Mouse (Mus musculus) megakaryocyte, embryonic 14.5 days (primary cell): ENCODE data around the gene Robo4. TPM values are rescaled to one million over a fixed set of nuclear protein-coding genes. Genes with fewer than 3 reads are reported as not detected.
A peak's percentile ranks its signal among the peaks of the same experiment; 100 is the strongest.

Experiments used
- H3K27me3 ChIP-seq: replicated peaks from 2 replicates; pipeline ENCODE3; 2012; ENCODE audit warnings: inconsistent platforms
- H3K36me3 ChIP-seq: replicated peaks from 2 replicates; pipeline ENCODE3; 2012; ENCODE audit warnings: low read length, inconsistent platforms, mixed read lengths
- H3K4me1 ChIP-seq: 2 replicates; pipeline ENCODE4 v1.6.1; 2012; ENCODE audit warnings: inconsistent platforms
- H3K4me3 ChIP-seq: replicated peaks from 2 replicates; pipeline ENCODE3; 2012; ENCODE audit warnings: moderate library complexity, mild to moderate bottlenecking, inconsistent platforms
- H3K9me3 ChIP-seq: 2 replicates; pipeline ENCODE4 v1.6.1; 2012; ENCODE audit warnings: inconsistent platforms
- FLI1 ChIP-seq: IDR thresholded peaks from 2 replicates; pipeline ENCODE4 v1.6.1; 2012; ENCODE audit warnings: low read length, inconsistent platforms, mixed read lengths
- GATA1 ChIP-seq: IDR thresholded peaks from 3 replicates; pipeline ENCODE4 v1.6.1; 2012; ENCODE audit warnings: mixed read lengths, low read length, inconsistent platforms, borderline replicate concordance
- polyA plus RNA-seq: library from polyadenylated mRNA; stranded (reverse); fragments of >175 nt; gene quantifications from 2 replicates; pipeline ENCODE4 v1.2.3, GENCODE M21; 2012; ENCODE audit warnings: low replicate concordance; ENCODE audit not compliant: insufficient read depth

Robo4 gene
- polyA plus RNA-seq, 1 experiment, result not detected

DNA sequence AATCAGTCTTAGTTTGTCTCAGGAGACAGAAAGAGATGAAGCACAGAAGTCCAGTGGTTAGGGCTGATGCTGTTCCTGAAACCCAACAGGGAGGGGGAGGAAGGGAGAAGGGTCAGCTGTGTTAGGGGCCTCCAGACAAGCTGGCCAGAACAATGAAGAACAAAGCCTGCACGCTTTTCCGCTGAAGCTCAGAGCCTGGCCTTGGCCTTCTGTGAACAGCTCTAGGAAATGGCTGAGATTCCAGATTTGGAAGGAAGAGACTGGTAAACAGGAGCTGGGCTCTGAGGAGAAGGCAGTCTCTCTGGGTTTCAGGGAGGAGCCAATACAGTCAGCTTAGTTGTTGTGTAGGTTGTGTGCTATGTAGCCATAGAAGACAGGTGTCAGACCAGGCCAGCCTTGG lies 1.1 kb upstream of the Robo4 start:
- TF ChIP-seq FLI1 (no peak), GATA1 (no peak)
- Histone ChIP-seq H3K36me3 (no peaks in the 10 kb centered on the region), H3K27me3 (peaks cover 62% of the 10 kb centered on the region), H3K4me3 (no peak overlapping the region), H3K4me1 (peaks cover 21% of the 10 kb centered on the region), H3K9me3 (no peaks in the 10 kb centered on the region)

DNA sequence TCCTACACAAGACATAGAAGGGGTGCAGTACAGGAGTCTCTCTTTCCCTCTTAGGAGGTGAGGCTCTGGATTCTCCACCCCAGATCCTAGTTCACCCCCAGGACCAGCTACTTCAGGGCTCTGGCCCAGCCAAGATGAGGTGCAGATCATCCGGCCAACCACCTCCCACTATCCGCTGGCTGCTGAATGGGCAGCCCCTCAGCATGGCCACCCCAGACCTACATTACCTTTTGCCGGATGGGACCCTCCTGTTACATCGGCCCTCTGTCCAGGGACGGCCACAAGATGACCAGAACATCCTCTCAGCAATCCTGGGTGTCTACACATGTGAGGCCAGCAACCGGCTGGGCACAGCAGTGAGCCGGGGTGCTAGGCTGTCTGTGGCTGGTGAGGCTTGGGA lies 804 bp downstream of the Robo4 start:
- H3K36me3 ChIP-seq, result no peaks in the 10 kb centered on the region
- H3K27me3 ChIP-seq, result peaks cover 60% of the 10 kb centered on the region
- TF ChIP-seq GATA1 (no peak), FLI1 (no peak)
- H3K4me3 ChIP-seq, result no peak overlapping the region
- peaks cover 21% of the 10 kb centered on the region for H3K4me1 ChIP-seq
- no peaks in the 10 kb centered on the region for H3K9me3 ChIP-seq

DNA sequence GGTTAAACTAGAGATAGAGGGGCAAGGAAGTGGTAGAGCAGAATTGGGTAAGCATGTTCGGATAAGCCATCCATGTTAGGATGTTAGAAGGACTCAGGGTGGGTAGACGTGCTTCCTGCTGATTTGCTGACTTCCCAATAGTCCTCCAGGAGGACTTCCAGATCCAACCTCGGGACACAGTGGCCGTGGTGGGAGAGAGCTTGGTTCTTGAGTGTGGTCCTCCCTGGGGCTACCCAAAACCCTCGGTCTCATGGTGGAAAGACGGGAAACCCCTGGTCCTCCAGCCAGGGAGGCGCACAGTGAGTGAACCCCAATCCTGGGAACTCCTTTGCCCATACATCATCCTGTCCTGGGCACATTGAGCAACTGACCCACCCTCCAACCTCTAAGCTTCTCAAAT lies 1.3 kb downstream of the Robo4 start:
- no peak overlapping the region for H3K4me3 ChIP-seq
- TF ChIP-seq GATA1 (no peak), FLI1 (no peak)
- no peaks in the 10 kb centered on the region for H3K36me3 ChIP-seq
- H3K4me1 ChIP-seq, result peaks cover 21% of the 10 kb centered on the region
- peaks cover 61% of the 10 kb centered on the region for H3K27me3 ChIP-seq
- no peaks in the 10 kb centered on the region for H3K9me3 ChIP-seq

DNA sequence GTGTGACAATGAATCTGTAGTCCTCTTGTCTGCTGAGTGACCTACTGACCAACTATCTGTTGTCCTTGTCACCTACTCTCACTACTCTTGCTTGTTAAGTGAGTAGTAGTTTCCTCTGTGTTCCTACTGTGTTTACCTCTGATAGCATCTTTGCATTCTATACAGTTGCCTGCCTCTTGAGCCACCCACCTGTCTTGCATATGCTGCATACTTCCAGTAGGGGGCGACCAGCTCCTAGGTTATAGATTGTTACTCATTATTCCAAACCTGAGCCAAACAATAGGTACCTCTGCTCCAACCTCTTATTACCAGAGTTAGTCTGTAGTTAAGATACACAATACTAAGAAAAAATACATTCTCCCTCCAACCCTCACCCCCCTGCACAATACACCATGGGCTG lies 4.7 kb downstream of the Robo4 start:
- H3K9me3 ChIP-seq, result no peaks in the 10 kb centered on the region
- H3K27me3 ChIP-seq, result peaks cover 74% of the 10 kb centered on the region
- H3K4me3 ChIP-seq, result no peak overlapping the region
- H3K36me3 ChIP-seq, result no peaks in the 10 kb centered on the region
- TF ChIP-seq GATA1 (no peak), FLI1 (no peak)
- peaks cover 24% of the 10 kb centered on the region for H3K4me1 ChIP-seq

DNA sequence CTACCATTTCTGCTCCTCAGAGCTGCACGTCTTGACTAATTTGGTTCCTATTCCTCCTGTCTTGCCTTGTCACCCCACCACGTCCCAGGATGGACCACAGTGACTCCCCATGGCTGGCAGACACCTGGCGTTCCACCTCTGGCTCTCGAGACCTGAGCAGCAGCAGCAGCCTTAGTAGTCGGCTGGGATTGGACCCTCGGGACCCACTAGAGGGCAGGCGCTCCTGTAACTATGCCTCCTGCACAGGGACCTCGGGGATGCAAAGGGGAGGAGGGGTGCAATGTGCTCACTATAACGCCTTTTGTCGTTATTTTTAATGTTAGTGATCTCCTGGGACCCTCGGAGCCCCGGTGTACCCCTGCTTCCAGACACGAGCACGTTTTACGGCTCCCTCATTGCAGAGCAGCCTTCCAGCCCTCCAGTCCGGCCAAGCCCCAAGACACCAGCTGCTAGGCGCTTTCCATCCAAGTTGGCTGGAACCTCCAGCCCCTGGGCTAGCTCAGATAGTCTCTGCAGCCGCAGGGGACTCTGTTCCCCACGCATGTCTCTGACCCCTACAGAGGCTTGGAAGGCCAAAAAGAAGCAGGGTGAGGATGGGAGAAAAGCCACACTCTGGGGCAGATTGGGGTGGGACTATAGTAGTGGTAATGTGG lies 6.3 kb downstream of the Robo4 start:
- H3K27me3 ChIP-seq, result peaks cover 62% of the 10 kb centered on the region
- no peaks in the 10 kb centered on the region for H3K36me3 ChIP-seq
- peaks cover 10% of the 10 kb centered on the region for H3K4me1 ChIP-seq
- no peak for TF ChIP-seq GATA1
- no peak for TF ChIP-seq FLI1
- H3K9me3 ChIP-seq, result no peaks in the 10 kb centered on the region
- H3K4me3 ChIP-seq, result no peak overlapping the region

DNA sequence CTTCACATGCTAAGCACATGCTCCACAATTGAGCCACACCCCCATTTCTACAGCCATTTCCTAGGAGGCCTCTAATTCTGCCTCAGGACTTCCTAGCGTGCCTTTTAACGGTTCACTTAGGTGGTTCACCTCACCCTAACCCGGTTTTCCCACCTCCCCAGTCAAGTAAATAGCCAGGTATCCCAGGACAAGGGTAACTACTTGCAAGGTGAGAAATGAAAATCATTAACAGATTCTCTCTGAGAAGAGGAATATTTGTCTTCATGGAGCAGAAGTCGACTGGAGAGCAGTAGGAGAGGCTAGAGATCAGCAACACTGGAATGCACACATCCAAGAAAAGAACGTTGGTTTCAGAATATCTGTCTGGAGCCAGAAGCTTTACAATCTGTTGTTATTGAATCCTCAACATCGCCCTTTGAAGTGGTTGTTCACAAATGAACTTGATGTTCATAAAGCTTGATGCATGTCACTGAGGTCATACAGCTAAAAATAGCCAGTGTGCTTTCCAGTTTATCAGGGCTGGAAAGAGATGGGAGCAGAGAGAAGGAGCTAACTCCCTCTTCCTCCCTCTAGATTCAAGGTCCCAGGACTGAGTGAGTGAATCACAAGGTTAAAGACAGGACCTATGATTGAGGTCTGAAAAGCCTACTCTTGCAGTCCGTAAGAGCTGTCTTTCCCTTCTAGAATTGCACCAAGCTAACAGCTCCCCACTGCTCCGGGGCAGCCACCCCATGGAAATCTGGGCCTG lies 8.2 kb downstream of the Robo4 start:
- no peak overlapping the region for H3K4me3 ChIP-seq
- peaks cover 12% of the 10 kb centered on the region for H3K4me1 ChIP-seq
- no peak for TF ChIP-seq GATA1
- TF ChIP-seq FLI1, result no peak
- peaks cover 43% of the 10 kb centered on the region for H3K27me3 ChIP-seq
- H3K36me3 ChIP-seq, result peaks cover 9% of the 10 kb centered on the region
- no peaks in the 10 kb centered on the region for H3K9me3 ChIP-seq

DNA sequence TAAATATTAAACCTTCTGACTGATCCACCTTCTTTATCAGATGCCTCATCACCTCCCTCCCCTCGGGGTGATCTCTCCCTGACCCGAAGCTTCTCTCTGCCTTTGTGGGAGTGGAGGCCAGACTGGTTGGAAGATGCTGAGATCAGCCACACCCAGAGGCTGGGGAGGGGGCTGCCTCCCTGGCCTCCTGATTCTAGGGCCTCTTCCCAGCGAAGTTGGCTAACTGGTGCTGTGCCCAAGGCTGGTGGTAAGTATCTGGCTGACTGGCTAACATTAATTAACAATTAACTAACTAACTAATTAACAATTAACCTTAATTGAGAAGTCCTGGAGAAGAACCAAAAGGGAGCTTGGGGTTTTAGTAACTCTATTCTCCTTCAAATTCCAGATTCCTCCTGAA lies 11.3 kb downstream of the Robo4 start:
- Histone ChIP-seq H3K27me3 (peaks cover 29% of the 10 kb centered on the region), H3K9me3 (no peaks in the 10 kb centered on the region), H3K4me1 (peaks cover 19% of the 10 kb centered on the region), H3K4me3 (no peak overlapping the region), H3K36me3 (peaks cover 41% of the 10 kb centered on the region)
- TF ChIP-seq FLI1 (no peak), GATA1 (no peak)

DNA sequence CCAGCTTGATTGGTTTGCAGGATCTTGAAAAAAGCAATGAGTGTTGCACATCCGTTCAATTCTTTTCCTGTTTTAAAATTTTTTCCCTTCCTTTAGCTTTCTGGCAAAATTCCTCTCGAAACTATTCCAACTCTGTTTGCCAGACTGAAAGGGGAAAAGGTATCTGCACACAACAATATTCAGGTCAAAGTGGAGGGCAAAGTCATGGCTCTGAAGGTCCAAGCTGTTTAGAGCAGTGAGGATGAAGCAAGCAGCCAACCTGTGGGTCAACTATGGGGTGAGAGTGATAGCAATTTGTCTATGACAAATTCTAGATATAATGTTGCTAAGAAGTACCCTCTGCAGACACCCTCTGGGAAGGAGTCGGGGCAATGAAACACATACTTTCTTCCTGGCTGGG lies 13.0 kb downstream of the Robo4 start:
- H3K4me1 ChIP-seq, result peaks cover 34% of the 10 kb centered on the region
- peaks cover 16% of the 10 kb centered on the region for H3K27me3 ChIP-seq
- peaks cover 57% of the 10 kb centered on the region for H3K36me3 ChIP-seq
- no peaks in the 10 kb centered on the region for H3K9me3 ChIP-seq
- no peak for TF ChIP-seq GATA1
- TF ChIP-seq FLI1, result no peak
- no peak overlapping the region for H3K4me3 ChIP-seq

DNA sequence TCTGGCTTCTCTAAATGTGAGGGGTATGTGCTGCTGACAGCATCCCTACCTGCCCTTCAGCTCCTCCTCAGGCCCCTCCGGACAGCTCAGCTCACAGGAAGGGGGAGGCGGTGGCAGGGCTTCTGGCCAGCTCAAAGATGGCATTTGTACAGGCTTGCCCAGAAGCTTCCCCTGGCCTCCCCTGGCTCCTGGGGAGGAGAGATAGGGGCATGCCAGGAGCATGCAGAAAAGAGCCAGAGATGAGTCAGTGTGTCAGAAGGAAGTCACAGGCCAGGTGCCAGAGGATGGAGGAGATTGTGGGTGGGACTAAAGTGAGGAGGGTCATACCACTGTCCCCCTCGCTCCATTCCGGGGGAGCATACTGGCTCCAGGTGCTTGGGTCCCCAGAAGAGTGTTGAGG lies 17.1 kb downstream of the Robo4 start:
- Histone ChIP-seq H3K4me1 (peaks cover 50% of the 10 kb centered on the region), H3K27me3 (no peaks in the 10 kb centered on the region), H3K4me3 (no peak overlapping the region), H3K36me3 (peaks cover 99% of the 10 kb centered on the region), H3K9me3 (no peaks in the 10 kb centered on the region)
- TF ChIP-seq FLI1, result no peak
- no peak for TF ChIP-seq GATA1

DNA sequence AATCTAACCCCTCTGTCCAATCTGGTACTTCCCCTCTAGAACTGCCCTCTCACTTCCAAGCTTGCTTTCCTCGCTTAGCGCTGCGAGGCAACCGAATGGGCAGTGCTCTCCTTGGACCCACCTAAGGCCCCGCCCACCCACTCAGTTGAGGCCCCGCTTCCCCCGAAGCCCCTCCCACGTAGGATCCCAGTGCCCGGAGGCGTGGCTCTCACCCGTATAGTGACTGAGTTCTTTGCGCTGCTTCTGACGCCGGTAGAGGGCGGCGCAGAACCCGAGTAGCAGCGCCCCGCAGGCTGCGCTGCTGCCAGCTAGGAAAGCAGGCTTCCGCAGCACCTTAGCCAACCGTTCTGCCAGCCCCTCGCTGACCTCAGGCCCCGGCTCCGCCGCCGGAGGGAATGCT lies 19.0 kb downstream of the Robo4 start:
- Histone ChIP-seq H3K9me3 (no peaks in the 10 kb centered on the region), H3K4me1 (peaks cover 47% of the 10 kb centered on the region), H3K36me3 (peaks cover 100% of the 10 kb centered on the region), H3K27me3 (no peaks in the 10 kb centered on the region), H3K4me3 (peak overlapping the region; percentile 40)
- TF ChIP-seq FLI1 (no peak), GATA1 (no peak)

DNA sequence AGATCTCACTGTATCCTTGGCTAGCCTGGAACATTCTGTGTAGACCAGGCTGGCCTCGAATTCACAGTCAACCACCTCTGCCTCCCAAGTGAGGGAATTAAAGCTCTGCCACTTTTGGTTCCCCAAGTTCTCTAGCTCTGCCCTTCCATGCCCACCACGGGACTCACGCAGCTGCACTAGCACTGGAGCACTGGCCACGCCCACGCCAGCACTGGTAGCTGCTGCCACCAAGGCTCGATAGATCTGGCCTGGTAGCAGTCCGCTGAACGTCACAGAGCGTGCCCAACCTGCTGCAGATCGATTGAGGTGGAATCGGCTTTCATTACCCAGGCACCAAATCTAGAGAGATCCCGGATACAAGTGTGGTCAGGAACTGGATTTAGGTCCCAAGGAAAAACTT lies 19.5 kb downstream of the Robo4 start:
- Histone ChIP-seq H3K36me3 (peaks cover 98% of the 10 kb centered on the region), H3K27me3 (no peaks in the 10 kb centered on the region), H3K4me1 (peaks cover 47% of the 10 kb centered on the region), H3K9me3 (no peaks in the 10 kb centered on the region), H3K4me3 (peak overlapping the region; percentile 30)
- TF ChIP-seq FLI1 (no peak), GATA1 (no peak)
